Mouse (Mus musculus) lung, adult 2 months (tissue): ENCODE measurements around the gene Kcnh2. TPM values are rescaled to one million over a fixed set of nuclear protein-coding genes. Genes with fewer than 3 reads are reported as not detected.
A peak's percentile ranks its signal among the peaks of the same experiment; 100 is the strongest.

Experiments
- DNase-seq: peaks from one replicate; pipeline ENCODE4 v3.0.0; 2022
- H3K4me1 ChIP-seq: fragments of 200-500 bp; 2 replicates; pipeline ENCODE4 v1.6.1; 2011; ENCODE audit warnings: low read length; ENCODE audit not compliant: control insufficient read depth, insufficient read depth
- H3K4me3 ChIP-seq: fragments of 200-500 bp; replicated peaks from 2 replicates; pipeline ENCODE3; 2011; ENCODE audit warnings: low read depth, mild to moderate bottlenecking, control low read depth, low read length; ENCODE audit errors: extremely low read depth
- CTCF ChIP-seq: fragments of 200-500 bp; IDR thresholded peaks from 2 replicates; pipeline ENCODE4 v1.5.1; 2011; ENCODE audit warnings: mild to moderate bottlenecking, low read length, control low read depth; ENCODE audit not compliant: insufficient read depth
- POLR2A ChIP-seq: fragments of 200-500 bp; IDR thresholded peaks from 2 replicates; pipeline ENCODE4 v1.6.1; 2011; ENCODE audit warnings: low read depth, mild to moderate bottlenecking, control low read depth, low read length, borderline replicate concordance; ENCODE audit errors: extremely low read depth
- WGBS: fragments of 180-500 bp; shearing (Covaris S2); methylation state at CpG from one replicate; pipeline ENCODE4 v1.1.7; 2018; 5-methylcytosine and 5-hydroxymethylcytosine counted together
- polyA plus RNA-seq: library from polyadenylated mRNA; depleted of rRNA; stranded (reverse); fragments of >200 nt; gene quantifications from 2 replicates; pipeline ENCODE4 v1.2.3, GENCODE M21; 2012

Gene Kcnh2
- polyA plus RNA-seq, 1 experiment: 29.5 TPM

- DNase-seq: no peak
These were observed 13.1 kb upstream of the Kcnh2 start, which contains the start of gene Nos3 for GRCm38 (mm10) chr5:24364508-24364907. TSS of gene Nos3 (plus strand) at chr5:24364810.

GRCm38 (mm10) chr5:24364061-24364460 is 12.7 kb upstream of the Kcnh2 start:
- no peaks in the 10 kb centered on the region for H3K4me1 ChIP-seq
- WGBS: 65% methylated on average over 3 of the region's 3 CpGs
- DNase-seq: no peak
- no peak overlapping the region for H3K4me3 ChIP-seq
- no peak for TF ChIP-seq POLR2A
- no peak for TF ChIP-seq CTCF

More at GRCm38 (mm10) chr5:24364508-24364907, 13.1 kb upstream of the Kcnh2 start, which contains the start of gene Nos3:
- 48% methylated on average over 12 of the region's 12 CpGs for whole genome bisulfite sequencing
- TF ChIP-seq CTCF (no peak), POLR2A (peak; percentile 50; the same call in 1 of the 2 replicates)
- Histone ChIP-seq H3K4me3 (peak within 1 kb of the TSS; percentile 50), H3K4me1 (no peaks in the 10 kb centered on the region)

GRCm38 (mm10) chr5:24363467-24363866 is 12.1 kb upstream of the Kcnh2 start:
- Histone ChIP-seq H3K4me3 (no peak overlapping the region), H3K4me1 (no peaks in the 10 kb centered on the region)
- TF ChIP-seq CTCF (no peak), POLR2A (no peak)
- no peak for DNase-seq
- 71% methylated on average over 2 of the region's 2 CpGs for WGBS

GRCm38 (mm10) chr5:24360792-24361454 is 9.5 kb upstream of the Kcnh2 start:
- under 1% methylated on average over 7 of the region's 7 CpGs for WGBS
- TF ChIP-seq POLR2A: no peak
- TF ChIP-seq CTCF: peak; percentile 91
- Histone ChIP-seq H3K4me1 (no peaks in the 10 kb centered on the region), H3K4me3 (no peak overlapping the region)
- peak; percentile 79 for DNase-seq

- 8% methylated on average over 7 of the region's 7 CpGs for WGBS
- peak; percentile 55 for DNase-seq
- TF ChIP-seq POLR2A (no peak), CTCF (peak; percentile 45; the same call in 1 of the 2 replicates)
- no peak overlapping the region for H3K4me3 ChIP-seq
- no peaks in the 10 kb centered on the region for H3K4me1 ChIP-seq
These were observed 6.1 kb upstream of the Kcnh2 start for GRCm38 (mm10) chr5:24357461-24357860.

- Histone ChIP-seq H3K4me3 (no peak overlapping the region), H3K4me1 (peaks cover 3% of the 10 kb centered on the region)
- TF ChIP-seq CTCF: no peak
- TF ChIP-seq POLR2A: no peak
- DNase-seq: no peak
- 49% methylated on average over 4 of the region's 4 CpGs for WGBS
These were observed 5.4 kb upstream of the Kcnh2 start for GRCm38 (mm10) chr5:24356764-24357163.

GRCm38 (mm10) chr5:24353327-24353726 is 1.9 kb upstream of the Kcnh2 start:
- TF ChIP-seq POLR2A: no peak
- no peak for TF ChIP-seq CTCF
- DNase-seq: no peak
- 37% methylated on average over 4 of the region's 4 CpGs for WGBS
- peaks cover 8% of the 10 kb centered on the region for H3K4me1 ChIP-seq
- no peak overlapping the region for H3K4me3 ChIP-seq

- WGBS: 10% methylated on average over 24 of the region's 24 CpGs
- no peak overlapping the region for H3K4me3 ChIP-seq
- peaks cover 8% of the 10 kb centered on the region for H3K4me1 ChIP-seq
- no peak for TF ChIP-seq CTCF
- no peak for TF ChIP-seq POLR2A
- no peak for DNase-seq
These were observed 951 bp upstream of the Kcnh2 start for GRCm38 (mm10) chr5:24352251-24352859.

- DNase-seq: peak; percentile 54
- no peak for TF ChIP-seq CTCF
- TF ChIP-seq POLR2A: no peak
- peak overlapping the region; percentile 25 for H3K4me3 ChIP-seq
- under 1% methylated on average over 37 of the region's 41 CpGs for WGBS
- peaks cover 8% of the 10 kb centered on the region for H3K4me1 ChIP-seq
These were observed 332 bp upstream of the Kcnh2 start for GRCm38 (mm10) chr5:24351701-24352171.

- no peak for TF ChIP-seq CTCF
- no peak for TF ChIP-seq POLR2A
- H3K4me3 ChIP-seq: peak overlapping the region; percentile 44
- no peak for DNase-seq
- 49% methylated on average over 15 of the region's 15 CpGs for WGBS
- peaks cover 8% of the 10 kb centered on the region for H3K4me1 ChIP-seq
These were observed 713 bp downstream of the Kcnh2 start for GRCm38 (mm10) chr5:24350531-24351250.

- 47% methylated on average over 3 of the region's 3 CpGs for WGBS
These were observed 1.3 kb downstream of the Kcnh2 start for GRCm38 (mm10) chr5:24350073-24350472.

More at GRCm38 (mm10) chr5:24350073-24350472, 1.3 kb downstream of the Kcnh2 start:
- TF ChIP-seq POLR2A (no peak), CTCF (no peak)
- no peak for DNase-seq
- H3K4me3 ChIP-seq: no peak overlapping the region
- peaks cover 8% of the 10 kb centered on the region for H3K4me1 ChIP-seq
